Mouse (Mus musculus) T-helper 17 cell (primary cell): ENCODE measurements at regions not wholly inside any gene's neighbourhood (a gene's known extent, or its start where the extent isn't known, plus 50 kb on each side); places are given as distances from the start of the nearest gene placed in this dataset.

ENCODE experiments used
- in situ Hi-C, 2 experiments: fragments of 300-600 bp; cut with MboI, MseI; formaldehyde crosslinking; loops; 1 replicate in 1 of 2; 2 replicates in 1 of 2; pipeline ENCODE4 v1.15.1; 2025; ENCODE audit warnings: high pct_unique_total_duplicates in 2 of 2

- in situ Hi-C loops, result no loop called here
Observed at GRCm38 (mm10) chr6:117416461-117416860, 248.1 kb downstream of the Cxcl12 start.

DNA sequence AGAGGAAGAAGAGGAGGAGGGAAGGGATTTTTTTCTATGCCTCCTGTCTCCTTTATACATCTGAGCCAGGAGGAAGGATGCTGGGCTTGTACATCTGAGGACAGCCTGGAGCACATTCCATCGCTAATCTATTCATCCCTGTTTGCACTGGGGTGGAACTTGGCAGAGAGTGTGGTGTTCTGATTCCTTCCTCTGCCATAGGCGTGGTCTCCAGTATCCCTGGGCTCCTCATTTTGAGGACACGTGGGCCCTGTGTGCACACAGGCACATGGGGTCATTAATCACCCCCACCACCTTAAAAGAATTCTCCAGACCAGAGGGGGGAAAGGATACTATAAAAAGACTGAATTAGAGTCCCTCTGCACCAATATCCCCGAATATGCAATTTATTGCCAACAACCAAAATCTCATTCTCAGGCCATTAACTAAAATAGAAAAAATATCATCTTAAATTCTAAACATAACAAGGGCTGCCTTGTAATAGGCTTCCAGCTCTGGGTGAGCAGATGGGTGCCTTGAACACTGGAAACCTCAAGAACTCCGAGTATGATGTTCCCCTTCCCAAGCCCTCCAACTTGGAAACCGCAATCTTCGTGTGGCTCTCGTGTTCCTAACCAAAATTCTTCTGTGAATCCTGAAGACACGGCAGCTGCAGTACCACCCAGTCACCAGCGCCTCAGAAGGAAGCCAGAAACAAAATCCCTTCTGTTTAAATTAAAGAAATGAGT, 254.7 kb downstream of the Cxcl12 start:
- in situ Hi-C loops, result no loop called here

DNA sequence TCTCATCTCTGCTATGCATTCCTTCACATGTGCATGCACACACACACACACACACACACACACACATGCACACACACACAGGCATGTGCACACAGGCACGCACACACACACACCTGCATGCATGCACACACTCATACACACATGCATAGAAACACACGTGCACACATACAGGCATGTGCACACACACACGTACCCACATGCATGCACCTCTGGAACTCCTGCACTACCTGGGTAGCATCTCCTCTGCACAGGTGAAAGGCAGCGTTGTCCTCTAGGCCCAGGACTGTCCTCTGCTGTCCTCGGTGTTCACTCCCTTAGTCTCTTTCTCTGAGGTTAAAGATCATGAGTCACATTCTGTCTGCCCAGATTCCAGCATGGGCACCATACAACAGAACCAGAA, 258.0 kb downstream of the Cxcl12 start:
- in situ Hi-C loops, result loop anchor here in 1 of 2 experiments (25.0 kb wide), 1 partner anchor 1836 kb away; no protein-coding TSS in a partner anchor

DNA sequence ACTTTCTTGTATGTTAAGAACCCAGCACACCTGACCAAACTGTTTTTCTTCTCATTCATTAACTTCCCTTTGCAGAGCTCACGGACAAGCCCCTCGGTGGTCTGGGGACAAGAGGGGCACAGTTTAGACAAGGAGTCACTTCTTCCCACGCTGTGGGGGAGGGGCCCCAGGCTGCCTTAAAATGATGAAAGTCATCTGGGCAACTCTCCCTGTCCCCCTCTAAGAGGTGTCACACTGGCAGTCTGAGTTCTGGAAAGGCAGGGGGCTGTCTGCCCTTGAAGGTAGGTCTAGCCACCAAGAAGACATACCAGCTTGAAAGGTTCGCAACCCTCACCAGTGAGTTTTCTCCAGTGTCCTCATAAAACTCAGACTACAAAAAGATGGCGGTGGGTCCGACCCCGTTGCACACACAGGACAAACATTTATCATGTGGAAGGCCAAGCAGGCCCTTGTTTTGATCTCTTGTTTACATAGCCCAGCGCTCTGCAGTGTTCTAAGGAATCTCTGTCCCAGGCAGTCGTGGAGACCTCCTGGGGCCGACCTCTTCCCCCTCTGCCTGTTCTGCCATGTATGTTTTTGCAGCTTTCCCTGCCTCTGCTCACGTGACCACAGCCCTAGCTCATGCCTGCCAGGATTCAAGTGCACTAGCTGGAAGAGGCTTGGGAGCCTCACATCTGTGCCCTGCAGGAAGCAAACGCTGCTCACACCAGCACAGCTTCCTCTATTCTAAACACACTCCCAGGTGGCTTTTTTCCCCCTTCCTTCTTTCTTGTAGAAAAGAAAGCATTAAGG, 259.2 kb downstream of the Cxcl12 start:
- in situ Hi-C loops, result loop anchor here in 1 of 2 experiments (25.0 kb wide), 1 partner anchor 1835 kb away; no protein-coding TSS in a partner anchor

- in situ Hi-C loops, result loop anchor here in 1 of 2 experiments (25.0 kb wide), 1 partner anchor 1834 kb away; no protein-coding TSS in a partner anchor
Observed at GRCm38 (mm10) chr6:117428441-117428840, 260.1 kb downstream of the Cxcl12 start.

DNA sequence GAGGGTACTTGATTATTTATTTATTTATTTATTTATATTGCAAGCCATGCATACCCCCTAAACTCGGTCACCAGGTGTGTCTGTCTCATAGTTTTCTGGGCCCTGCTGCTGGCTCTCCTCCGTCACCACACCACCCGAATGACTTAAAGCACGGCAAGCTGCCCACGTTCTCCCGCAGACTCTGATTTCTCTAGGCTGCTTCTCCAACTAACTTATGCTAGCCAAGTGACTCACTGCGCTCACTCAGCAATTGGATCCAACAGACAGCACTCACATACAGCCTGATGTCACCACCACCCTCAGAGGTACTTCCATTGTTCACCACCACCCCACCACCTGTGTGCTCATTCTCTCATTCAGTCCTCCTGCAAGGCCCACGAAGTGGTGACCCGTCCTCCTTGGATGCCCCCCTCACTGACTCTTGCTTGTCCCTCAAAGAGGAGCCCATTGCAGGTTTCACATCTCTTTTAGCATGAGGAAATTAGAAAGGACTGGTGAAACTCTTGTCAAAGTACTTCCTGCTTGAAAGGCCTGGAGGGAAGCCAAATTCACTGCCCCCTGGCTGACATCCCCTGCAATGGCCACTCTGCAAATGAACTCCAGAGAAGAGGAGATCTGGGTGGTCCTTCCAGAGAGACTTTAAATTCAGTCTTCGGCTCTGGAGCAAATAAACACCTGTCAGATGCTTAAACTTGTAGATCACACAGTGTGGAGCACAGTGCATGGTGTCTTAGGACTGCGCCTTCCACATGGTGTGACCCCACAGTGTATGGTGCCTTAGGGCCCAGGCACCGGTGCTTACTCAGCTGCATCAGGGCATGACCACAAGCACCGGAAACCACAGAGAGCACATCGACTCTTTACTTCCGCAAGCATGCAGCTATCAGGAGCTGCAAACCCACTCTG, 262.8 kb downstream of the Cxcl12 start:
- in situ Hi-C loops, result loop anchor here in 1 of 2 experiments (25.0 kb wide), 1 partner anchor 1831 kb away; no protein-coding TSS in a partner anchor

- in situ Hi-C loops, result loop anchor here in 1 of 2 experiments (25.0 kb wide), 1 partner anchor 1825 kb away; no protein-coding TSS in a partner anchor
Observed at GRCm38 (mm10) chr6:117436851-117437250, 268.5 kb downstream of the Cxcl12 start.

- in situ Hi-C loops, result loop anchor here in 1 of 2 experiments (25.0 kb wide), 1 partner anchor 1825 kb away; no protein-coding TSS in a partner anchor
Observed at GRCm38 (mm10) chr6:117437411-117438101, 269.2 kb downstream of the Cxcl12 start.

GRCm38 (mm10) chr6:117448652-117449051, 280.3 kb downstream of the Cxcl12 start:
- in situ Hi-C loops, result loop anchor here in 1 of 2 experiments (25.0 kb wide), 1 partner anchor 1814 kb away; no protein-coding TSS in a partner anchor

DNA sequence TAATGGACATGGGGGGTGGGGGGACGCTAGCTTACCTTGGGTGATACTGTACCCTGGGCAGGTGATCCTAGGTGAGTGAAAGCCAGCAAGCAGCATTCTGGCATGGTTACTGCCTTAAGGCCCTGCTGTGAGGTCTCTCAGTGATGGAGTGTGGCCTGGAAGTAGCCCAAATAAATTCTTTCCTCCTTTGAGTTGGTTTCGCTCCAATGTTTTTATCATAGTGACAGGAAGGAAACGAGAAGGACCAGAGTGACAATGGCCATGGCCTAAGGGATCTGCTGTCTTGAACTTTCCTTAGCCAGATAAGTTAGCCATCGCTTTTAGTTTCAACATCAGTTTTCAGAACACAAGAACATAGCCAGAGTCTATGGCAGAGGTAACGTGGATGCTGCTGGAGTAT, 282.7 kb downstream of the Cxcl12 start:
- in situ Hi-C loops, result no loop called here

- in situ Hi-C loops, result no loop called here
Observed at GRCm38 (mm10) chr6:117460193-117460592, 291.9 kb downstream of the Cxcl12 start.

DNA sequence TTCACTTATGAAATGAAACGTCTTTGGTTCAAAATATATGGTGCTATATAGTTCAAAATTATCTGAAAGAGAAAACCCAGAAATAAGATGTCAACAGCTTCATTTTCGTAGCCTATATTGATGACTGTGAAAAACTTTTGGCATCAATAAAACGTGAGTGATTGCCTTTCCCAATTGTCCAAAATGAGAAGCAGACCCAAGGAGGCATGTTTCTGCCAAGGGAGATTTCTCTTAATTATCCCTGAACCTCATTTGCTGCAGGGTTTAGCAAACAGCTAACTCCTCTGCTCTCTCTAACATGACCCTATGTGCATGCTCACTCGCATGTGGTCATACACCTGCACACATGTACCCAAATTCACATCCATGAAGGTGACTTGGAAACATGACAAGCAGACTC, 296.8 kb downstream of the Cxcl12 start:
- in situ Hi-C loops, result no loop called here

DNA sequence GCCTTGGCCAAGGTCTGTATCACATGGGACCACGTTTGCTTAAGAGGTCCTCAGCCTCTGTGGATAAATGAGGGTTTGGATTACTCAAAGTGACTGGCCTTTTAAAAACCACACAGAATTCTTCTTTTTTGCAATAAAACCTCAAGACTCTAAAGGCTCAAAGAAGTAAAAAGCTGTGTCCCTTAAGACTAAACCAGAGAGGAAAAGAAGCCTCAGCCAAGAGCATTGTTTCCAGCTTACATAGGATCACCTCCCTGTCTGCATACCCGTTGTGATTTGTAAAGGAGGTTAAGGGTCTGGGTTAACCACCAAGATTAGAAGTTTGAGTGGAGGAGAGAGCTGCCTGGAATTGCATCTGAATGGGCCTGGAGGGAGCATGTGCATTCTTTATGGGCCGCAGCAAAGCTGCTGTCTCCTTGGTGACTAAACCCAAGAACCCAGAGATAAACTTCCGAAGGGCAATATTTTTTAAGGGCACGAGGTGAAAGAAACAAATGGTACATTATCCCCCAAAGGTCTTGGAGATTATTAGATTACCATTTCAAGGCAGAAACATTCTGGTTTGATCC, 297.4 kb downstream of the Cxcl12 start:
- in situ Hi-C loops, result no loop called here

- in situ Hi-C loops, result no loop called here
Observed at GRCm38 (mm10) chr6:117479376-117479775, 311.0 kb downstream of the Cxcl12 start.

GRCm38 (mm10) chr6:117480396-117480795, 312.1 kb downstream of the Cxcl12 start:
- in situ Hi-C loops, result no loop called here

GRCm38 (mm10) chr6:117489161-117489560, 320.8 kb downstream of the Cxcl12 start:
- in situ Hi-C loops, result no loop called here

- in situ Hi-C loops, result no loop called here
Observed at GRCm38 (mm10) chr6:117489761-117490396, 321.5 kb downstream of the Cxcl12 start.

DNA sequence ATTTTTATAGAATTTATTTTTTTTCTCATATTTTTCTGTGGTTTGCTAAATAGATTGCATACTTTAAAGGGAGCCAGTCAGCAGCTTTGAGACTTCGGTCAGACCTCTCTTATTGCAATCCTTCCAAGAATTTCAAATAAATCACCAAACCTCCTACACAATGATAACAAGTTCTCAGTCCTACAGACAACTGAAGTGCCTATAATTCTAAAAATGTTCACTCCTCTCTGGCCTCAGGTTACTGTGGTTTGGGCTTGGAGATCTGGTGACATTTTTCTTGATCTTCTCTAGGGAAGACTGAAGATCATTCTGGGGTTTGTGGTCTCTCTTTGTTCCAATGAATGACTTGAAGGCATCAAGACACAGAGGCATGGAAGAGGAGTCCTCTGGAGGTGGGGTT, 326.6 kb downstream of the Cxcl12 start:
- in situ Hi-C loops, result no loop called here

GRCm38 (mm10) chr6:117497337-117497736, 329.0 kb downstream of the Cxcl12 start:
- in situ Hi-C loops, result no loop called here

DNA sequence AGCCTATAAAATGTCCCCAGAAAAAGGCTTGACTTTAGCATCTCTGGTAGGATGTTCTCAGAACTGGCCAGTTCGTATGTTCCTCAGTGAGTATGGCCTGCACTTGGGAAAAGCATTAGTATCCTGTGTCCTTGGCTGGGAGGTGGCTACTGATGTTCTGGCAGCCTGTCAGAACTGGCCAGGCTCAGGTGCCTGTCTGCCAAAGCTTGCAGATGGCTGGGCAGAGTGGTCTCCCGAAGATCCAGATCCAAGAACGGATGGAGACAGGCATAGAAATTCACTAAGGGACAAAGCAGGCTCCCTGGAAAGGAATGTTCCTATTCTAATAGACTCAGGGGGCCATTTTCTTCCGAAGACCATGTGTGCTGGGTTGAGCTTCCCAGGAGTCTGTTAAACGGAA, 329.6 kb downstream of the Cxcl12 start:
- in situ Hi-C loops, result no loop called here
